Mouse (Mus musculus) hematopoietic multipotent progenitor cell, adult 10-12 weeks (in vitro differentiated cells): ENCODE data around the gene Ptpn22. TPM values are rescaled to one million over a fixed set of nuclear protein-coding genes. Genes with fewer than 3 reads are reported as not detected.

ENCODE experiments used
- polyA plus RNA-seq: library from polyadenylated mRNA; stranded (reverse); fragments of >175 nt; gene quantifications from 2 replicates; pipeline ENCODE4 v1.2.3, GENCODE M21; 2012; ENCODE audit warnings: low replicate concordance

Gene Ptpn22
- 12.5 and 13.9 TPM in 2 replicates for polyA plus RNA-seq

GRCm38 (mm10) chr3:103858881-103859801 lies at the start of gene Ptpn22:
Gene Ptpn22, plus strand, starts transcription at chr3:103859795.

GRCm38 (mm10) chr3:103832426-103832825 lies 27.2 kb upstream of the Ptpn22 start, which contains the start of gene Bcl2l15:
Gene Bcl2l15, plus strand, starts transcription at chr3:103832601.

GRCm38 (mm10) chr3:103914010-103914669 lies 54.5 kb downstream of the Ptpn22 start, which contains the start of gene Rsbn1:
Gene Rsbn1, plus strand, starts transcription at chr3:103914120.

Other genes with a start within 250 kb of the Ptpn22 start
- 0.09 TPM in 1 of 2 replicates, not detected in the other for gene Atg4a-ps, start 213.7 kb upstream of the Ptpn22 start, polyA plus RNA-seq
- 0.11 and 0.28 TPM in 2 replicates for gene Olfml3, start 121.8 kb upstream of the Ptpn22 start, polyA plus RNA-seq
- not detected in 2 replicates for gene Gm10964, start 120.4 kb upstream of the Ptpn22 start, polyA plus RNA-seq
- gene Hipk1, start 68.2 kb upstream of the Ptpn22 start, polyA plus RNA-seq, result 103 and 159 TPM in 2 replicates
- gene Dclre1b, start 50.4 kb upstream of the Ptpn22 start, polyA plus RNA-seq, result 2.9 and 7.6 TPM in 2 replicates
- gene Ap4b1, start 50.3 kb upstream of the Ptpn22 start, polyA plus RNA-seq, result 4.0 and 4.4 TPM in 2 replicates
- 0.42 and 0.99 TPM in 2 replicates for gene Gm43064, start 50.2 kb upstream of the Ptpn22 start, polyA plus RNA-seq
- 0.10 and 0.31 TPM in 2 replicates for gene Bcl2l15, start 27.2 kb upstream of the Ptpn22 start, polyA plus RNA-seq
- gene Rsbn1, start 54.3 kb downstream of the Ptpn22 start, polyA plus RNA-seq, result 22.5 and 50.8 TPM in 2 replicates
- 14.5 and 34.7 TPM in 2 replicates for gene Phtf1, start 108.3 kb downstream of the Ptpn22 start, polyA plus RNA-seq